Mouse (Mus musculus) brown adipose tissue, adult 24 weeks (tissue): ENCODE results near the gene Alox12e. TPM values are rescaled to one million over a fixed set of nuclear protein-coding genes. Genes with fewer than 3 reads are reported as not detected.
"Not testable (repeated sequence)": the region's sequence is repeated elsewhere in the genome, so short reads cannot be mapped to it uniquely, and the experiment has no call there.

Source experiments
- H3K27ac ChIP-seq: fragments of 200-500 bp; replicated peaks from 2 replicates; pipeline ENCODE4 v1.5.1; 2012; ENCODE audit warnings: low read depth, mild to moderate bottlenecking, low read length
- H3K4me1 ChIP-seq: fragments of 200-500 bp; 2 replicates; pipeline ENCODE4 v1.6.1; 2012; ENCODE audit warnings: low read length, mixed read lengths; ENCODE audit not compliant: control insufficient read depth, insufficient read depth, insufficient read length
- H3K4me3 ChIP-seq: fragments of 200-500 bp; 2 replicates; pipeline ENCODE4 v1.5.1; 2012; ENCODE audit warnings: low read depth, mild to moderate bottlenecking, low read length, moderate library complexity; ENCODE audit not compliant: insufficient read depth
- polyA plus RNA-seq: library from polyadenylated mRNA; stranded (reverse); fragments of >200 nt; gene quantifications from 2 replicates; pipeline ENCODE4 v1.2.4, GENCODE M21; 2012; ENCODE audit not compliant: missing spikeins, insufficient read depth, insufficient read length

Alox12e gene
- polyA plus RNA-seq = not detected in 2 replicates

GRCm38 (mm10) chr11:70322528-70322927 lies at the start of gene Alox12e:
Gene Alox12e (minus strand): TSS chr11:70322628.
- Histone ChIP-seq H3K4me3 (no peak within 1 kb of the TSS), H3K27ac (no peak within 1 kb of the TSS), H3K4me1 (no peaks in the 10 kb centered on the region)

GRCm38 (mm10) chr11:70368626-70369025 lies 46.2 kb upstream of the Alox12e start:
- not testable (repeated sequence) for H3K4me1 ChIP-seq, H3K4me3 ChIP-seq, H3K27ac ChIP-seq

- H3K4me1 ChIP-seq, H3K27ac ChIP-seq, H3K4me3 ChIP-seq: not testable (repeated sequence)
Measured at GRCm38 (mm10) chr11:70367701-70368100, 45.3 kb upstream of the Alox12e start.

GRCm38 (mm10) chr11:70351868-70352267 lies 29.4 kb upstream of the Alox12e start, which contains the start of gene Alox15:
Gene Alox15 (minus strand): TSS chr11:70352031.
- no peaks in the 10 kb centered on the region; the same call in 1 of the 2 replicates for H3K4me1 ChIP-seq
- no peak within 1 kb of the TSS for H3K27ac ChIP-seq
- H3K4me3 ChIP-seq = no peak within 1 kb of the TSS; the same call in 1 of the 2 replicates

- no peak overlapping the region for H3K27ac ChIP-seq
- no peak overlapping the region for H3K4me3 ChIP-seq
- no peaks in the 10 kb centered on the region; the same call in 1 of the 2 replicates for H3K4me1 ChIP-seq
Measured at GRCm38 (mm10) chr11:70348630-70349029, 26.2 kb upstream of the Alox12e start.

GRCm38 (mm10) chr11:70347861-70348260 lies 25.4 kb upstream of the Alox12e start:
- Histone ChIP-seq H3K4me3 (no peak overlapping the region), H3K4me1 (no peaks in the 10 kb centered on the region; the same call in 1 of the 2 replicates), H3K27ac (no peak overlapping the region)

- Histone ChIP-seq H3K4me1 (no peaks in the 10 kb centered on the region), H3K27ac (no peak overlapping the region), H3K4me3 (no peak overlapping the region)
Measured at GRCm38 (mm10) chr11:70345546-70345945, 23.1 kb upstream of the Alox12e start.

GRCm38 (mm10) chr11:70345061-70345460 lies 22.6 kb upstream of the Alox12e start:
- no peaks in the 10 kb centered on the region for H3K4me1 ChIP-seq
- H3K27ac ChIP-seq = no peak overlapping the region
- H3K4me3 ChIP-seq = no peak overlapping the region

- Histone ChIP-seq H3K27ac (no peak overlapping the region), H3K4me1 (no peaks in the 10 kb centered on the region), H3K4me3 (no peak overlapping the region)
Measured at GRCm38 (mm10) chr11:70339481-70339880, 17.1 kb upstream of the Alox12e start.

GRCm38 (mm10) chr11:70334477-70334876 lies 12.0 kb upstream of the Alox12e start:
- Histone ChIP-seq H3K4me1 (no peaks in the 10 kb centered on the region), H3K27ac (no peak overlapping the region), H3K4me3 (no peak overlapping the region)

GRCm38 (mm10) chr11:70324726-70325125 lies 2.3 kb upstream of the Alox12e start:
- no peak overlapping the region for H3K27ac ChIP-seq
- no peaks in the 10 kb centered on the region for H3K4me1 ChIP-seq
- no peak overlapping the region for H3K4me3 ChIP-seq

GRCm38 (mm10) chr11:70321664-70322063 lies 764 bp downstream of the Alox12e start:
- no peak overlapping the region for H3K27ac ChIP-seq
- H3K4me3 ChIP-seq = no peak overlapping the region
- no peaks in the 10 kb centered on the region for H3K4me1 ChIP-seq

- H3K27ac ChIP-seq = no peak overlapping the region
- H3K4me3 ChIP-seq = no peak overlapping the region
- no peaks in the 10 kb centered on the region for H3K4me1 ChIP-seq
Measured at GRCm38 (mm10) chr11:70319614-70320013, 2.8 kb downstream of the Alox12e start.

GRCm38 (mm10) chr11:70313833-70314232 lies 8.6 kb downstream of the Alox12e start:
- H3K27ac ChIP-seq = no peak overlapping the region
- H3K4me1 ChIP-seq = no peaks in the 10 kb centered on the region
- H3K4me3 ChIP-seq = no peak overlapping the region

GRCm38 (mm10) chr11:70309341-70309740 lies 13.1 kb downstream of the Alox12e start:
- Histone ChIP-seq H3K4me1 (no peaks in the 10 kb centered on the region), H3K27ac (no peak overlapping the region), H3K4me3 (no peak overlapping the region)

- Histone ChIP-seq H3K4me1 (no peaks in the 10 kb centered on the region), H3K27ac (no peak overlapping the region), H3K4me3 (no peak overlapping the region)
Measured at GRCm38 (mm10) chr11:70308296-70308695, 14.1 kb downstream of the Alox12e start.
